Mouse (Mus musculus): ENCODE data around the gene Ccl20. TPM values are rescaled to one million over a fixed set of nuclear protein-coding genes. Genes with fewer than 3 reads are reported as not detected.

Gene Ccl20
- total RNA-seq (2015) = not detected in 2 replicates
- total RNA-seq (2017) = not detected in 2 replicates

- no peak for ATAC-seq (replicated peaks; ENCODE audit: poor library complexity)
These were observed at the start of gene Ccl20 for GRCm38 (mm10) chr1:83116447-83117137. Ccl20 (plus strand) TSS chr1:83116766.

GRCm38 (mm10) chr1:83067205-83067604 lies 49.4 kb upstream of the Ccl20 start:
- no peak for ATAC-seq (replicated peaks; ENCODE audit: poor library complexity)

- no peak for ATAC-seq (replicated peaks; ENCODE audit: poor library complexity)
These were observed 40.9 kb upstream of the Ccl20 start for GRCm38 (mm10) chr1:83075526-83076189.

GRCm38 (mm10) chr1:83076190-83076917 lies 40.2 kb upstream of the Ccl20 start:
- ATAC-seq (replicated peaks; ENCODE audit: poor library complexity) = peak; percentile 93

GRCm38 (mm10) chr1:83077016-83077415 lies 39.5 kb upstream of the Ccl20 start:
- peak; percentile 48 for ATAC-seq (replicated peaks; ENCODE audit: poor library complexity)

- ATAC-seq (replicated peaks; ENCODE audit: poor library complexity) = no peak
These were observed 31.8 kb upstream of the Ccl20 start for GRCm38 (mm10) chr1:83084790-83085189.

- no peak for ATAC-seq (replicated peaks; ENCODE audit: poor library complexity)
These were observed 25.3 kb upstream of the Ccl20 start for GRCm38 (mm10) chr1:83091268-83091667.

GRCm38 (mm10) chr1:83096935-83097334 lies 19.6 kb upstream of the Ccl20 start:
- no peak for ATAC-seq (replicated peaks; ENCODE audit: poor library complexity)

GRCm38 (mm10) chr1:83099160-83099559 lies 17.4 kb upstream of the Ccl20 start:
- no peak for ATAC-seq (replicated peaks; ENCODE audit: poor library complexity)

GRCm38 (mm10) chr1:83099580-83100137 lies 16.9 kb upstream of the Ccl20 start:
- no peak for ATAC-seq (replicated peaks; ENCODE audit: poor library complexity)

- ATAC-seq (replicated peaks; ENCODE audit: poor library complexity) = no peak
These were observed 14.7 kb upstream of the Ccl20 start for GRCm38 (mm10) chr1:83101891-83102290.

GRCm38 (mm10) chr1:83105464-83105863 lies 11.1 kb upstream of the Ccl20 start:
- ATAC-seq (replicated peaks; ENCODE audit: poor library complexity) = no peak

GRCm38 (mm10) chr1:83107410-83107978 lies 9.1 kb upstream of the Ccl20 start:
- ATAC-seq (replicated peaks; ENCODE audit: poor library complexity) = no peak

- ATAC-seq (replicated peaks; ENCODE audit: poor library complexity) = no peak
These were observed 5.6 kb upstream of the Ccl20 start for GRCm38 (mm10) chr1:83110992-83111391.

- ATAC-seq (replicated peaks; ENCODE audit: poor library complexity) = no peak
These were observed 4.8 kb upstream of the Ccl20 start for GRCm38 (mm10) chr1:83111726-83112125.

GRCm38 (mm10) chr1:83117217-83117616 lies 651 bp downstream of the Ccl20 start:
- no peak for ATAC-seq (replicated peaks; ENCODE audit: poor library complexity)

- no peak for ATAC-seq (replicated peaks; ENCODE audit: poor library complexity)
These were observed 1.1 kb downstream of the Ccl20 start for GRCm38 (mm10) chr1:83117661-83118060.

GRCm38 (mm10) chr1:83119903-83120302 lies 3.3 kb downstream of the Ccl20 start:
- ATAC-seq (replicated peaks; ENCODE audit: poor library complexity) = no peak

- ATAC-seq (replicated peaks; ENCODE audit: poor library complexity) = no peak
These were observed 3.7 kb downstream of the Ccl20 start for GRCm38 (mm10) chr1:83120312-83120711.

GRCm38 (mm10) chr1:83123201-83123600 lies 6.6 kb downstream of the Ccl20 start:
- ATAC-seq (replicated peaks; ENCODE audit: poor library complexity) = no peak

GRCm38 (mm10) chr1:83135829-83136228 lies 19.3 kb downstream of the Ccl20 start:
- no peak for ATAC-seq (replicated peaks; ENCODE audit: poor library complexity)

All from megakaryocyte progenitor cell, adult 5-6 weeks (primary cell).